Mouse (Mus musculus): ENCODE results near the gene Atn1.

DNA sequence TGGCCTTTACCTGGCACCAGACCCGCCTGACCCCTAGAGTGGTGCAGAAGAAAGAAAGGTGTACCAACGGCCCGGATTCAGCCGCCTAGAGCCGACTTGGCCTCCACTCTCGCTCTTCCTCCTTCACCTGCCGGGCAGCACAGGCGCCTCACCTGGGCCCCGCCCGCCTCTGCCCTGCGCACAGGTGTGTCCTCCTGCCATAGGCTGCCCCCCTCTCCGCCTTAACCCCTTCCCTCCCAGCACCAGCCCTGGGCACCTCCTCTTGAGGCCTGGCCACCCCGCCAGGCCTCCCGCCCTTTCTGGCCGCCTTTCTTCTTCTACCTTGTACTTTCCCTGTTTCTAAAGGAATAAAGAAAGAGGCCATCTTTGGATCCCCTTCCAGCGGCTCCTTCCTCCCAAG, 37.6 kb downstream of the Atn1 start:
- no peak for TF ChIP-seq POLR2A (IDR thresholded peaks at IDR 0.05; ENCODE audit: low read depth, low read length)
- TF ChIP-seq CTCF (IDR thresholded peaks at IDR 0.05; ENCODE audit: extremely low read depth, insufficient read depth, insufficient read length, insufficient replicate concordance), result no peak

All from spleen, adult 2 months (tissue).